Mouse (Mus musculus) erythroid progenitor cell, adult 5-6 weeks (primary cell): ENCODE data around the gene Abcb7. TPM values are rescaled to one million over a fixed set of nuclear protein-coding genes. Genes with fewer than 3 reads are reported as not detected.

Experiments used
- ATAC-seq: replicated peaks from 2 replicates; pipeline ENCODE4 v1.8.0; 2016; ENCODE audit warnings: moderate number of reproducible peaks, mild to moderate bottlenecking, moderate TSS enrichment, inconsistent platforms; ENCODE audit not compliant: poor library complexity, low FRiP score, severe bottlenecking
- total RNA-seq, 2 experiments: library from RNA; stranded (forward) in 1 of 2; stranded (reverse) in 1 of 2; fragments of 150-400 nt in 1 of 2; fragments of 186-747, 209-891 nt in 1 of 2; gene quantifications; 2 replicates each; pipeline versions ENCODE4 v1.2.3 to v1.2.4; 2015 to 2017; ENCODE audit warnings: low replicate concordance in 2 of 2

The Abcb7 gene
- total RNA-seq (2015; ENCODE audit: low replicate concordance), result 39.6 and 58.7 TPM in 2 replicates
- total RNA-seq (2017; ENCODE audit: low replicate concordance), result 44.9 and 63.5 TPM in 2 replicates

GRCm38 (mm10) chrX:104413183-104413983, at the start of gene Abcb7:
TSS of gene Abcb7 (minus strand) at chrX:104413856.
- ATAC-seq, result peak; percentile 97

GRCm38 (mm10) chrX:104461755-104462154, 48.1 kb upstream of the Abcb7 start:
- no peak for ATAC-seq

GRCm38 (mm10) chrX:104452433-104452832, 38.8 kb upstream of the Abcb7 start:
- ATAC-seq, result no peak

- no peak for ATAC-seq
These were observed 19.8 kb upstream of the Abcb7 start for GRCm38 (mm10) chrX:104433456-104433855.

GRCm38 (mm10) chrX:104428108-104428507, 14.5 kb upstream of the Abcb7 start:
- no peak for ATAC-seq

GRCm38 (mm10) chrX:104413995-104414394, 339 bp upstream of the Abcb7 start:
- no peak for ATAC-seq

- ATAC-seq, result no peak
These were observed 5.5 kb downstream of the Abcb7 start for GRCm38 (mm10) chrX:104408137-104408536.

- ATAC-seq, result no peak
These were observed 11.2 kb downstream of the Abcb7 start for GRCm38 (mm10) chrX:104402463-104402862.

- no peak for ATAC-seq
These were observed 12.5 kb downstream of the Abcb7 start for GRCm38 (mm10) chrX:104401134-104401533.

- ATAC-seq, result no peak
These were observed 16.1 kb downstream of the Abcb7 start for GRCm38 (mm10) chrX:104397526-104397925.

GRCm38 (mm10) chrX:104359686-104360085, 54.0 kb downstream of the Abcb7 start:
- no peak for ATAC-seq

- ATAC-seq, result no peak
These were observed 57.8 kb downstream of the Abcb7 start for GRCm38 (mm10) chrX:104355842-104356241.

- peak; percentile 99 for ATAC-seq
These were observed 65.5 kb downstream of the Abcb7 start for GRCm38 (mm10) chrX:104348146-104348545.

- no peak for ATAC-seq
These were observed 121.9 kb downstream of the Abcb7 start for GRCm38 (mm10) chrX:104291721-104292120.

GRCm38 (mm10) chrX:104279828-104280227, 133.8 kb downstream of the Abcb7 start:
- no peak for ATAC-seq

GRCm38 (mm10) chrX:104264371-104264770, 149.3 kb downstream of the Abcb7 start:
- no peak for ATAC-seq

GRCm38 (mm10) chrX:104262468-104262867, 151.2 kb downstream of the Abcb7 start:
- ATAC-seq, result no peak

GRCm38 (mm10) chrX:104256561-104256960, 157.1 kb downstream of the Abcb7 start:
- no peak for ATAC-seq
